Mouse (Mus musculus) liver, adult 2 months (tissue): ENCODE data around the gene Bche.

Experiments
- CTCF ChIP-seq: fragments of 200-500 bp; IDR thresholded peaks from 2 replicates; pipeline ENCODE4 v1.5.1; 2011; ENCODE audit warnings: low read depth, low read length, control low read depth
- POLR2A ChIP-seq: fragments of 200-500 bp; IDR thresholded peaks from 2 replicates; pipeline ENCODE4 v1.6.1; 2011; ENCODE audit warnings: low read length, control low read depth; ENCODE audit not compliant: insufficient read depth; ENCODE audit errors: extremely low read depth

GRCm38 (mm10) chr3:73668172-73668571, 40.0 kb downstream of the Bche start:
- no peak for TF ChIP-seq POLR2A
- no peak for TF ChIP-seq CTCF
